Mouse (Mus musculus): ENCODE data around the gene Gfra1. TPM values are rescaled to one million over a fixed set of nuclear protein-coding genes. Genes with fewer than 3 reads are reported as not detected.

The Gfra1 gene
- polyA plus RNA-seq, 1 experiment from 2014 or later: 65.7 TPM

DNA sequence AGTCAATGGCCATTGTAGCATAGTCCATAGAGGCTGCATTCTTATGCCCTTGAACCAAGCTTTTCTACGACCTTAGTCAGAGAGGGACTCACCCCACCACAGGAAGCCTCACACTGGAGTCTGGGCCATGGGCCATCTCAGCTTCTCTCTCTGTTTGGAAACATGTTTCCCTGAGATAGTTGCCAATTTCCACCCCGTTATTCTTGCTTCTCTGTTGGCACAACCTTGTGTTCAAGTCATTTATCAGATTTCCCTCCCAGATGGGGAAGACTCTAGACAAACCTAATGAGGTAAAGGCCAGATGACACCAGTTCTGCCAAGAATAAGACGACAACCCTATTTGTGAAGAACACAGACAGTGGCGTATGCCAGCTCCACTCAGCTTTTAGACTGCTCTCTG is 238.1 kb downstream of the Gfra1 start:
- 80% methylated on average over 4 of the region's 4 CpGs for WGBS
- Histone ChIP-seq H3K4me3 (no peak overlapping the region), H3K27me3 (0 out of 2 replicates have a peak, but pooled peaks cover 3% of the 10 kb centered on the region), H3K4me1 (replicated peaks) (0 out of 2 replicates have a peak, but pooled peaks cover 11% of the 10 kb centered on the region), H3K36me3 (no peaks in the 10 kb centered on the region), H3K4me2 (no peak overlapping the region), H3K27ac (no peak overlapping the region), H3K9ac (no peak overlapping the region), H3K9me3 (no peaks in the 10 kb centered on the region)
- ATAC-seq (ENCODE audit: low FRiP score): no peak

GRCm38 (mm10) chr19:58206496-58207044 is 249.1 kb downstream of the Gfra1 start:
- no peaks in the 10 kb centered on the region for H3K27me3 ChIP-seq
- H3K4me3 ChIP-seq: no peak overlapping the region
- no peak overlapping the region for H3K4me2 ChIP-seq
- no peaks in the 10 kb centered on the region for H3K36me3 ChIP-seq
- no peak overlapping the region for H3K9ac ChIP-seq
- no peaks in the 10 kb centered on the region for H3K9me3 ChIP-seq
- no peak overlapping the region for H3K27ac ChIP-seq
- peaks cover 23% of the 10 kb centered on the region for H3K4me1 ChIP-seq (replicated peaks)
- ATAC-seq (ENCODE audit: low FRiP score): no peak
- WGBS: 68% methylated on average over 10 of the region's 10 CpGs

- no peaks in the 10 kb centered on the region for H3K9me3 ChIP-seq
- peaks cover 23% of the 10 kb centered on the region for H3K4me1 ChIP-seq (replicated peaks)
- no peaks in the 10 kb centered on the region for H3K27me3 ChIP-seq
- no peaks in the 10 kb centered on the region for H3K36me3 ChIP-seq
- WGBS: 76% methylated on average over 7 of the region's 7 CpGs
- H3K4me3 ChIP-seq: no peak overlapping the region
- no peak overlapping the region for H3K4me2 ChIP-seq
- ATAC-seq (ENCODE audit: low FRiP score): no peak
- H3K9ac ChIP-seq: no peak overlapping the region
- no peak overlapping the region for H3K27ac ChIP-seq
These were observed 250.2 kb downstream of the Gfra1 start for GRCm38 (mm10) chr19:58205470-58205869.

- H3K4me1 ChIP-seq (replicated peaks): peaks cover 25% of the 10 kb centered on the region
- no peak overlapping the region for H3K4me2 ChIP-seq
- ATAC-seq (ENCODE audit: low FRiP score): no peak
- H3K4me3 ChIP-seq: no peak overlapping the region
- H3K9ac ChIP-seq: no peak overlapping the region
- no peaks in the 10 kb centered on the region for H3K36me3 ChIP-seq
- 81% methylated on average over 5 of the region's 5 CpGs for WGBS
- H3K27ac ChIP-seq: no peak overlapping the region
- peaks cover 3% of the 10 kb centered on the region; the same call in 1 of the 2 replicates for H3K27me3 ChIP-seq
- H3K9me3 ChIP-seq: no peaks in the 10 kb centered on the region
These were observed 253.1 kb downstream of the Gfra1 start for GRCm38 (mm10) chr19:58202627-58203026.

- Histone ChIP-seq H3K9ac (no peak overlapping the region), H3K4me1 (replicated peaks) (peaks cover 8% of the 10 kb centered on the region; the same call in 1 of the 2 replicates), H3K4me2 (no peak overlapping the region)
These were observed 256.0 kb downstream of the Gfra1 start for GRCm38 (mm10) chr19:58199679-58200078.

GRCm38 (mm10) chr19:58193733-58194456 is 261.8 kb downstream of the Gfra1 start:
- Histone ChIP-seq H3K9me3 (no peaks in the 10 kb centered on the region), H3K9ac (no peak overlapping the region), H3K4me3 (no peak overlapping the region), H3K4me1 (replicated peaks) (no peaks in the 10 kb centered on the region), H3K4me2 (no peak overlapping the region), H3K36me3 (no peaks in the 10 kb centered on the region), H3K27ac (no peak overlapping the region), H3K27me3 (peaks cover 3% of the 10 kb centered on the region; the same call in 1 of the 2 replicates)
- 77% methylated on average over 7 of the region's 7 CpGs for WGBS
- ATAC-seq (ENCODE audit: low FRiP score): no peak

More at GRCm38 (mm10) chr19:58199679-58200078, 256.0 kb downstream of the Gfra1 start:
- H3K36me3 ChIP-seq: no peaks in the 10 kb centered on the region
- no peaks in the 10 kb centered on the region for H3K9me3 ChIP-seq
- H3K27me3 ChIP-seq: peaks cover 3% of the 10 kb centered on the region; the same call in 1 of the 2 replicates
- no peak for ATAC-seq (ENCODE audit: low FRiP score)
- H3K27ac ChIP-seq: no peak overlapping the region
- 78% methylated on average over 5 of the region's 5 CpGs for WGBS
- H3K4me3 ChIP-seq: no peak overlapping the region

- no peaks in the 10 kb centered on the region for H3K9me3 ChIP-seq
- H3K4me1 ChIP-seq (replicated peaks): no peaks in the 10 kb centered on the region
- 77% methylated on average over 2 of the region's 2 CpGs for WGBS
- H3K27ac ChIP-seq: no peak overlapping the region
- no peaks in the 10 kb centered on the region for H3K36me3 ChIP-seq
- H3K4me3 ChIP-seq: no peak overlapping the region
- no peak for ATAC-seq (ENCODE audit: low FRiP score)
- H3K9ac ChIP-seq: no peak overlapping the region
- H3K27me3 ChIP-seq: no peaks in the 10 kb centered on the region
- H3K4me2 ChIP-seq: no peak overlapping the region
These were observed 264.8 kb downstream of the Gfra1 start for GRCm38 (mm10) chr19:58190947-58191346.

DNA sequence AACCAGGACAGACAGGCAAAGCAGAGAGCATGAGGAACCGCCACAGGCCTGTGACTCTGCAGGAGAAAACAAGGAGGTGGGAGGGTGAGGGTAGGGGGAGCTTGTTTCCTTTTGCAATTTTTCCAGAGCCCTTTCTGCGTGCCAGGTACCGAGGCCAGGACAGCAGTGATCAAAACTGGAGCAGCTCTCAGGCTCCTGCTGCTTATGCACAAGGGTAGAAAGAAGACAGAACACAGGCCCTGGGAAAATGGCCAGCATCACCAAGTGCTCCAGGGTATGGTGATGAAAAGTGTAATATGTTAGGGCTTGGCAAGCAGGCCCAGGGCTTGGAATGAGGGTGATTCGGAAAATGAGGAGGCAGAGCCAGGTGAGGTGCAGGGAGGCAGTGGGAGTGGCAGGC is 269.2 kb downstream of the Gfra1 start:
- Histone ChIP-seq H3K4me3 (no peak overlapping the region), H3K9me3 (no peaks in the 10 kb centered on the region), H3K9ac (no peak overlapping the region), H3K4me2 (no peak overlapping the region), H3K36me3 (no peaks in the 10 kb centered on the region), H3K4me1 (replicated peaks) (no peaks in the 10 kb centered on the region), H3K27me3 (no peaks in the 10 kb centered on the region; the same call in 1 of the 2 replicates), H3K27ac (no peak overlapping the region)
- WGBS: 53% methylated on average over 4 of the region's 4 CpGs
- no peak for ATAC-seq (ENCODE audit: low FRiP score)

Other genes starting within 250 kb of the Gfra1 start
- not detected in 2 replicates for gene Ccdc172, start 56.1 kb upstream of the Gfra1 start, polyA plus RNA-seq (2015; fragmentation: Nextera tagmentation; extraction: Ambion mirVana)
- gene Pnlip, start 196.6 kb upstream of the Gfra1 start, polyA plus RNA-seq (2015; fragmentation: Nextera tagmentation; extraction: Ambion mirVana): 0.47 and 0.71 TPM in 2 replicates